Mouse (Mus musculus): Measurements from ENCODE around the gene Os9.

DNA sequence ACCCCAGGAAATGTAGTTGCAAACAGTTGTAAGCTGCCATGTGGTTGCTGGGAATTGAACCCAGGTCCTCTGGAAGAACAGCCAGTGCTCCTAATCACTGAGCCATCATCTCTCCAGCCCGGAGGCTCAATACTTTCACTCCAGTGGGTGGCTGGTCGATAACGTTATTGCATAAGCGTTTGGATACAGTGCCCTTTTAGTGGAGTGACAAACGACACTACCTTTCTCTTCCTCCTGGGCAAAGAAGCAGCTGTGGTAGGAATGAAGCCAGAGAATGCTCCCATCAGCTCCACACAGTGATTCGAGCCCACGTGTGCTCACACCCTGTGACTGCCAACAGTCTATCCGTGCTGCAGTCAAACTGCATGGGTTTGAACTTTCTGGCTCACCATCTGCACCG, 49.7 kb downstream of the Os9 start:
- TF ChIP-seq CTCF (IDR thresholded peaks at IDR 0.05; ENCODE audit: low read depth, low read length) = no peak
- TF ChIP-seq GATA1 (IDR thresholded peaks at IDR 0.05; ENCODE audit: borderline replicate concordance, low read length) = no peak
- TF ChIP-seq GATA2 (IDR thresholded peaks at IDR 0.05; ENCODE audit: borderline replicate concordance, low read depth, low read length) = no peak
- no peak for TF ChIP-seq TAL1 (conservative IDR thresholded peaks at IDR 0.05; ENCODE audit: low read depth, low read length)
